Mouse (Mus musculus) heart, adult 8-10 months (tissue): ENCODE measurements around the gene Slc5a5. TPM values are rescaled to one million over a fixed set of nuclear protein-coding genes. Genes with fewer than 3 reads are reported as not detected.
A peak's percentile ranks its signal among the peaks of the same experiment; 100 is the strongest.
"Not testable (repeated sequence)": the region's sequence is repeated elsewhere in the genome, so short reads cannot be mapped to it uniquely, and the experiment has no call there.

Source experiments
- DNase-seq: peaks from one replicate; pipeline ENCODE4 v3.0.0; 2022; ENCODE audit warnings: low spot score
- total RNA-seq, 4 experiments: library from RNA; stranded (reverse); gene quantifications; 2 replicates each; pipeline ENCODE4 v1.2.4; 2022

The Slc5a5 gene
- total RNA-seq, 4 experiments from 2014 or later = not detected

- no peak for DNase-seq
These were observed 10.6 kb upstream of the Slc5a5 start for GRCm38 (mm10) chr8:70903112-70903511.

GRCm38 (mm10) chr8:70902211-70902610 is 9.7 kb upstream of the Slc5a5 start:
- no peak for DNase-seq

GRCm38 (mm10) chr8:70900872-70901387 is 8.4 kb upstream of the Slc5a5 start:
- no peak for DNase-seq

GRCm38 (mm10) chr8:70899226-70899625 is 6.7 kb upstream of the Slc5a5 start:
- DNase-seq = no peak

- DNase-seq = no peak
These were observed 6.2 kb upstream of the Slc5a5 start for GRCm38 (mm10) chr8:70898661-70899198.

- DNase-seq = peak; percentile 89
These were observed 5.3 kb upstream of the Slc5a5 start for GRCm38 (mm10) chr8:70897681-70898413.

- peak; percentile 99 for DNase-seq
These were observed 4.6 kb upstream of the Slc5a5 start, which contains the start of gene Rpl18a for GRCm38 (mm10) chr8:70897021-70897680. Gene Rpl18a, minus strand, starts transcription at chr8:70897412.

- DNase-seq = no peak
These were observed 3.9 kb upstream of the Slc5a5 start for GRCm38 (mm10) chr8:70896316-70897020.

- DNase-seq = not testable (repeated sequence)
These were observed 3.2 kb upstream of the Slc5a5 start for GRCm38 (mm10) chr8:70895571-70896259.

- no peak for DNase-seq
These were observed 2.4 kb upstream of the Slc5a5 start for GRCm38 (mm10) chr8:70894771-70895545.

- DNase-seq = no peak
These were observed 1.8 kb upstream of the Slc5a5 start for GRCm38 (mm10) chr8:70894385-70894720.

- peak; percentile 49 for DNase-seq
These were observed 1.3 kb upstream of the Slc5a5 start for GRCm38 (mm10) chr8:70893656-70894384.

GRCm38 (mm10) chr8:70892896-70893655 is 519 bp upstream of the Slc5a5 start:
- no peak for DNase-seq

- DNase-seq = no peak
These were observed 1.2 kb downstream of the Slc5a5 start for GRCm38 (mm10) chr8:70891356-70891755.

- no peak for DNase-seq
These were observed 1.9 kb downstream of the Slc5a5 start for GRCm38 (mm10) chr8:70890656-70891055.

- DNase-seq = no peak
These were observed 4.9 kb downstream of the Slc5a5 start for GRCm38 (mm10) chr8:70887669-70888068.

GRCm38 (mm10) chr8:70885612-70886011 is 6.9 kb downstream of the Slc5a5 start:
- no peak for DNase-seq

GRCm38 (mm10) chr8:70884683-70885082 is 7.9 kb downstream of the Slc5a5 start:
- no peak for DNase-seq

- DNase-seq = no peak
These were observed 8.4 kb downstream of the Slc5a5 start for GRCm38 (mm10) chr8:70884186-70884585.
